Mouse (Mus musculus): ENCODE measurements around the gene Nkx1-2.

Nkx1-2 gene

GRCm38 (mm10) chr7:132568817-132569216, 30.6 kb downstream of the Nkx1-2 start:
- peak; percentile 64 for DNase-seq (ENCODE audit: extremely low read depth, low read depth)

DNA sequence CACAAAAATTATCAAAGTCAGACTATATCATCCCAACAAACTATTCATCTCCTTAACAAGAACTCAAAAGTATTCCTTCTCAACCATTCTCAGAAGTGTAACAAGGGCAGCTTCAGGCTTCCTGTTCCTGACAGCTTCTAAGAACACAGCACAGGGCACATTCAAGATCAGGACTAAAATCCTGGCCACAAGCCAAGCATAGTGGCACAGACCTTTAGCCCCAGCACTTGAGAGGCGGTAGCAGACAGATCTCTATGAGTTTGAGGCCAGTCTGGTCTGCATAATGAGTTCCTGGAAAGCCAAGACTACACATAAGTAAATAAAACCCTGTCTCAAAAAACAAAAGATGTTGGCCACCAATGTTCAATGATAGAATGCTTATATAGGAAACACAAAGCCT, 33.6 kb downstream of the Nkx1-2 start:
- DNase-seq (ENCODE audit: extremely low read depth, low read depth): no peak

DNA sequence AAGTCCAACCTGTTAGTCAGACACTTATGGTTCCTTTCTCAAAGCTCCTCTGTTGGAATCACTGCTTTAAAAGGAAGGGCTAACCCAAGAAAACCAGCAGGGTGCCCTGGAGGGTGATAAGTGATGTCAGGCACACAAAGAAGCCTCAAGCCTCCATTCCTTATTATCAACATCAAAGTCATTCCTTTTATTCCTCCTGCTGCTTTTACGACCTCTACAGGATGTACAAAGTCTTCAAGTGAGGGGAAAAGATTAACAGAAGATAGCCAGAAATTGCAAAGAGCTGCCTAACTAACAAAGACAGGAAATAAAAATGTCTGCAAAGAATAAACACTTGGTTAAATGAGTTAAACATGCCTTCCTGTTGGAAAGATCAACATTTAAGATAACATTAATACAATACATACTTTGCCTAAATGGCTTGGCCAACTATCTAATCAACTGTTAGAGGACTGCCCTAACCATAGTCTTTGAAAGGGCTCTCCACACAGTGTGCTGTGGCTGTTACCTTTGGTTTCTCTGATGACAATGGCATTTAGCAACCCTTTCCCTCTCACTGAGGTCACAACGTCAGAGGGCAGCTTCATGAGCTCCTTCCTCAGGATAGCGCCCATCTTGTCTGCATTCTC, 40.2 kb downstream of the Nkx1-2 start:
- no peak for DNase-seq (ENCODE audit: extremely low read depth, low read depth)

- no peak for DNase-seq (ENCODE audit: extremely low read depth, low read depth)
These were observed 41.2 kb downstream of the Nkx1-2 start for GRCm38 (mm10) chr7:132558141-132558736.

DNA sequence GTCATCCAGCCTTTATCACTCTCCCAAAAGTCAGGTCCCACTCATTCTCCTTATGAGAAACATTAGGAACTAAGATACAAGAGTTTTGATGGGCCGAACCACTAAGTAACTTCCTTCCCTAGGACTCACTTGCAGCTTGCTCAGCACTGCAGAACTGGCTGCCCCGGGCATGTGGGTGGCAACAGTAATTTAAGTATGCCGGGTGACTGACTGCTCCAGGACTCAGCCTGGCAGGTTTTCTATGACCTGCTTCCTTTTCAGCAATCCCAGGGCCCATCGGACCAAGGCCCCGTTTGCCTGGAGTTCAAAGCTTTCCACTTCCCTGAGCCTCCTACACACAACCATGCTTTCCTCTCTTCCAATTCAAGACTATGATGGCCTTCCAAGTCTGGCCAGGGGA, 42.9 kb downstream of the Nkx1-2 start:
- DNase-seq (ENCODE audit: extremely low read depth, low read depth): no peak

- no peak for DNase-seq (ENCODE audit: extremely low read depth, low read depth)
These were observed 43.5 kb downstream of the Nkx1-2 start for GRCm38 (mm10) chr7:132555911-132556310.

DNA sequence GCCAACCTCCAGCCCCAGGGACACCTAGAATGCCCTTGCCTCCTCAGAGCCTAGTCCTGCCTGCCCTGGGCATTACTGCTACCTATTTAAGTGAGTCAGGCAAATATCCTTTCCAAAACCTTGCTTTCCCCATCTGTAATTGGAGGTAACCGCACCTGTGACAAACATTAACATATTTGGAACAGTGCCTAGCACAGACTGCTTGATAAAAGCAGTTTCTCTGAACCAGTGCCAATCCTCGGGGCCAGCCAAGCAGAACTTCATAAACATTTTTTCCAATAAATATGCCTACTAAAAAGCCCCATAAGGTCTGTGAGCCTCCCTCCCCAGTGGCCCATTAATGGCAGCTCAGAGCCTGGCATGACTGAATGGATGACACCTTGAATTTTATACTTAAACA, 45.3 kb downstream of the Nkx1-2 start:
- DNase-seq (ENCODE audit: extremely low read depth, low read depth): no peak

- peak; percentile 87 for DNase-seq (ENCODE audit: extremely low read depth, low read depth)
These were observed 47.9 kb downstream of the Nkx1-2 start for GRCm38 (mm10) chr7:132551351-132552126.

DNA sequence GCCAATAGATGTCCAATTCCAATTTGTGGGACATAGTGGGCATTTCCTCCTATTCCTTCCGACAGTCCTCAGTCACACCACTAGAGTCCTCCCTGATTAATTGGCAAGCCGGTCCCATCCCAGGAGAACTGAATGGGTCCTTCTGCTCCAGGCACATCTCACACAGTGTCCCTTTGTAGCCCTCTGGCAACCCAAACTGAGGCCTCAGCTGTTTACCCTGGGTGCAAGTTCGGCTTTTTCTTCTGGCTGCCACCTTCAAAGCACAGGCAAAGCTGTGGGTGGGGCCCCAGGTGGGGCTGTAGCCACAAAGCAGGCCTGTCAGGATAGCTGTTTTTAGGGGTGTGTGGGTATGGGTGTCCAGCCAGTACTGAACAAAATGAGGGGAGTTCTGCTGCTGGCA, 52.3 kb downstream of the Nkx1-2 start:
- DNase-seq (ENCODE audit: extremely low read depth, low read depth): no peak

All from MEL-GATA-1-ER (cell line).